Mouse (Mus musculus): ENCODE data around the gene Plpp1.

GRCm38 (mm10) chr13:112837621-112838155 is 37.1 kb downstream of the Plpp1 start:
- no peak for TF ChIP-seq CTCF (IDR thresholded peaks at IDR 0.05; ENCODE audit: extremely low read depth, insufficient read depth, insufficient read length, insufficient replicate concordance)
- TF ChIP-seq POLR2A (IDR thresholded peaks at IDR 0.05; ENCODE audit: low read depth, low read length), result no peak

All from spleen, adult 2 months (tissue).